Mouse (Mus musculus): Measurements from ENCODE around the gene Glod4.

GRCm38 (mm10) chr11:76239750-76240149 lies 3.8 kb downstream of the Glod4 start:
- TF ChIP-seq CTCF (IDR thresholded peaks at IDR 0.05) (no peak), EP300 (IDR thresholded peaks at IDR 0.05) (no peak)
